Mouse (Mus musculus) heart, embryonic 14.5 days (tissue): ENCODE measurements around the gene Zswim5. TPM values are rescaled to one million over a fixed set of nuclear protein-coding genes. Genes with fewer than 3 reads are reported as not detected.
A peak's percentile ranks its signal among the peaks of the same experiment; 100 is the strongest.

ENCODE experiments used
- ATAC-seq: fragments of 200-750 bp; cut with Nextera tagmentation; 2 replicates; pipeline ENCODE4 v1.8.0; 2017; ENCODE audit warnings: low read depth, moderate TSS enrichment; ENCODE audit not compliant: insufficient number of reproducible peaks, insufficient read depth, low FRiP score
- H3K27ac ChIP-seq, 2 experiments: fragments of 200-500 bp in 1 of 2; fragments of 300-500 bp in 1 of 2; sonication (generic) in 1 of 2; replicated peaks in 1 of 2; 2 replicates each; pipeline ENCODE4 v1.5.1; 2012 to 2014; ENCODE audit warnings: low read depth in 2 of 2, low read length in 2 of 2, control low read depth in 1 of 2, mild to moderate bottlenecking in 1 of 2, mixed read lengths in 1 of 2; ENCODE audit not compliant: control insufficient read depth in 1 of 2, insufficient read depth in 1 of 2
- H3K27me3 ChIP-seq: fragments of 300-500 bp; sonication (generic); 2 replicates; pipeline ENCODE4 v1.6.1; 2014; ENCODE audit warnings: mild to moderate bottlenecking, low read length, control low read depth; ENCODE audit not compliant: control insufficient read depth, insufficient read depth
- H3K36me3 ChIP-seq: fragments of 300-500 bp; sonication (generic); 2 replicates; pipeline ENCODE4 v1.6.1; 2014; ENCODE audit warnings: mild to moderate bottlenecking, control low read depth, low read length, mixed read lengths; ENCODE audit not compliant: control insufficient read depth, insufficient read depth
- H3K4me1 ChIP-seq, 2 experiments: fragments of 200-500 bp in 1 of 2; fragments of 300-500 bp in 1 of 2; sonication (generic) in 1 of 2; 2 replicates each; pipeline ENCODE4 v1.6.1; 2012 to 2014; ENCODE audit warnings: low read length in 2 of 2, control low read depth in 1 of 2, mixed read lengths in 1 of 2; ENCODE audit not compliant: control insufficient read depth in 2 of 2, insufficient read depth in 2 of 2
- H3K4me2 ChIP-seq: fragments of 300-500 bp; sonication (generic); 2 replicates; pipeline ENCODE4 v1.6.1; 2014; ENCODE audit warnings: mild to moderate bottlenecking, low read length
- H3K4me3 ChIP-seq, 2 experiments: fragments of 200-500 bp in 1 of 2; fragments of 300-500 bp in 1 of 2; sonication (generic) in 1 of 2; 2 replicates each; pipeline ENCODE4 v1.5.1; 2012 to 2014; ENCODE audit warnings: low read length in 2 of 2, mild to moderate bottlenecking in 2 of 2, control low read depth in 1 of 2, low read depth in 1 of 2, moderate library complexity in 1 of 2; ENCODE audit not compliant: control insufficient read depth in 1 of 2, insufficient read depth in 1 of 2
- H3K9ac ChIP-seq: fragments of 300-500 bp; sonication (generic); 2 replicates; pipeline ENCODE4 v1.6.1; 2014; ENCODE audit warnings: mild to moderate bottlenecking, low read length
- H3K9me3 ChIP-seq: fragments of 300-500 bp; sonication (generic); 2 replicates; pipeline ENCODE4 v1.6.1; 2016; ENCODE audit warnings: low read length, control low read depth; ENCODE audit not compliant: control insufficient read depth
- WGBS: fragments of 180-500 bp; shearing (Covaris S2); extraction: QIAGEN DNeasy Blood & Tissue Kit; methylation state at CpG from one replicate; pipeline ENCODE4 v1.1.7; 2014; 5-methylcytosine and 5-hydroxymethylcytosine counted together
- polyA plus RNA-seq: library from polyadenylated mRNA; unstranded; fragments of >200 nt; fragmentation: Nextera tagmentation; extraction: Ambion mirVana; gene quantifications from 2 replicates; pipeline ENCODE4 v1.2.1, GENCODE M21; 2014

Zswim5 gene
- polyA plus RNA-seq, 1 experiment from 2014 or later = 0.80 TPM

DNA sequence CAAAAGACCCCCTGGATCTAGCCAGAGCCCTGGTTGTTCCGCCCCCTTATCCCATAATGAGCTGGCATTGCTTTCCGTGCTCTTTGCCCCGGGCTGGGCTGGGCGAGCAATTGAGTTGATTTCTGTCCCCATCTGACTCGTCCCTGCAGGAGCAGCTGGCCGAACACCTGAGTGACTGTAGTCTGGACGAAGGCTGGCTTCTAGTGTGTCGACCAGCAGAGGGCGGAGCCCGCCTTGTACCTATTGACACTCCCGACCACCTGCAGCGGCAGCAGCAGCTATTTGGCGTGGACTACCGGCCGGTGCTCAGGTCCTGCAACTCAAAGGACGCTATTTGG, 118.6 kb downstream of the Zswim5 start:
- Histone ChIP-seq H3K9ac (peak overlapping the region; percentile 87), H3K36me3 (peaks cover 34% of the 10 kb centered on the region), H3K27ac (no peak overlapping the region), H3K27me3 (no peaks in the 10 kb centered on the region), H3K4me3 (peak overlapping the region; percentile 90 to 94), H3K4me2 (peak overlapping the region; percentile 88), H3K9me3 (no peaks in the 10 kb centered on the region), H3K4me1 (peaks cover 6 to 21% of the 10 kb centered on the region in 2 experiments)
- WGBS = under 1% methylated on average over 16 of the region's 16 CpGs
- no peak for ATAC-seq

DNA sequence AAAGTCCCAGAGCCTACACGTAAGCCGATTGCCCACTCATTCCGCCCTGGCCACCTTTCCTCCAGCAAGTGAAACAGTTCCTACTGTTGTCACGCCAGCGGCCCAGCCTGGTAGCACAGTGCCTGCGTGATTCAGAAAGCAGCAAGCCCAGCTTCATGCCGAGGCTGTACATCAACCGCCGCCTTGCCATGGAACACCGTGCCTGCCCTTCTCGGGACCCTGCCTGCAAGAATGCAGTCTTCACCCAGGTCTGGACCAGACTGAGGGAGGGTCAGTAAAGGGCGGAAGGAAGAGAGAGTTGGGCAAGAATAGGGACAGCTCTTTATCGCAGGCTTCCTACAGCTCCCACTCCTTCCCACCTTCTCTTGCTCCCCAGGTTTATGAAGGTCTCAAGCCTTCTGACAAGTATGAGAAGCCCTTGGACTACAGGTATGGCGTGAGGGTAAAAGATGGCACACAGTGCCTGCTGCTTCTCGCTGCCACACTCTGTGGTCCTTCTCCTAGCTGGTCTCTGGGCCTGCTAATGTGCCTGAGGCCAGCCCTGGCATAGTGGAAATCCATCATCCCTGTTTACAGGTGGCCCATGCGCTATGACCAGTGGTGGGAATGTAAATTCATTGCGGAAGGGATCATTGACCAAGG, 122.5 kb downstream of the Zswim5 start:
- H3K9ac ChIP-seq = no peak overlapping the region
- H3K27ac ChIP-seq = no peak overlapping the region
- H3K27me3 ChIP-seq = no peaks in the 10 kb centered on the region
- no peak overlapping the region for H3K4me3 ChIP-seq
- 90% methylated on average over 17 of the region's 17 CpGs for WGBS
- H3K36me3 ChIP-seq = peaks cover 55% of the 10 kb centered on the region
- no peak for ATAC-seq
- no peak overlapping the region for H3K4me2 ChIP-seq
- peaks cover 4 to 10% of the 10 kb centered on the region in 2 experiments; a peak in 3 of 4 replicates for H3K4me1 ChIP-seq
- no peaks in the 10 kb centered on the region for H3K9me3 ChIP-seq

DNA sequence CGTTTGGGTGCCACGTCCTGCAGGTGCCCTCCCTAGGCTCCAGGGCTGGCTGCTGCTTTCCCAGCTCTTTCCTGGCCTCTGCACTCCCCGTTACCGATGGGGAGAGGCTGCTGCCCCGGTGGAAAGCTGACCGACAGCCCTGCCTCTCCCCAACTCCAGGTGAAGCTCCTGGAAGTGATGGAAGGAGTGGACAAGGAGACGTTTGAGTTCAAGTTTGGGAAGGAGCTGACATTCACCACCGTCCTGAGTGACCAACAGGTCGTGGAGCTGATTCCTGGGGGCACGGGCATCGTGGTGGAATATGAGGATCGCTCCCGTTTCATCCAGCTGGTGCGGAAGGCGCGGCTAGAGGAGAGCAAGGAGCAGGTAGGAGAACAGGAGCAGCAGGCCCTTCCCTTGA, 124.8 kb downstream of the Zswim5 start:
- H3K27me3 ChIP-seq = no peaks in the 10 kb centered on the region
- no peak for ATAC-seq
- H3K9ac ChIP-seq = no peak overlapping the region
- H3K4me1 ChIP-seq = no peaks in the 10 kb centered on the region
- peaks cover 57% of the 10 kb centered on the region for H3K36me3 ChIP-seq
- WGBS = 84% methylated on average over 16 of the region's 16 CpGs
- H3K27ac ChIP-seq = no peak overlapping the region
- H3K9me3 ChIP-seq = no peaks in the 10 kb centered on the region
- no peak overlapping the region for H3K4me3 ChIP-seq
- H3K4me2 ChIP-seq = no peak overlapping the region

DNA sequence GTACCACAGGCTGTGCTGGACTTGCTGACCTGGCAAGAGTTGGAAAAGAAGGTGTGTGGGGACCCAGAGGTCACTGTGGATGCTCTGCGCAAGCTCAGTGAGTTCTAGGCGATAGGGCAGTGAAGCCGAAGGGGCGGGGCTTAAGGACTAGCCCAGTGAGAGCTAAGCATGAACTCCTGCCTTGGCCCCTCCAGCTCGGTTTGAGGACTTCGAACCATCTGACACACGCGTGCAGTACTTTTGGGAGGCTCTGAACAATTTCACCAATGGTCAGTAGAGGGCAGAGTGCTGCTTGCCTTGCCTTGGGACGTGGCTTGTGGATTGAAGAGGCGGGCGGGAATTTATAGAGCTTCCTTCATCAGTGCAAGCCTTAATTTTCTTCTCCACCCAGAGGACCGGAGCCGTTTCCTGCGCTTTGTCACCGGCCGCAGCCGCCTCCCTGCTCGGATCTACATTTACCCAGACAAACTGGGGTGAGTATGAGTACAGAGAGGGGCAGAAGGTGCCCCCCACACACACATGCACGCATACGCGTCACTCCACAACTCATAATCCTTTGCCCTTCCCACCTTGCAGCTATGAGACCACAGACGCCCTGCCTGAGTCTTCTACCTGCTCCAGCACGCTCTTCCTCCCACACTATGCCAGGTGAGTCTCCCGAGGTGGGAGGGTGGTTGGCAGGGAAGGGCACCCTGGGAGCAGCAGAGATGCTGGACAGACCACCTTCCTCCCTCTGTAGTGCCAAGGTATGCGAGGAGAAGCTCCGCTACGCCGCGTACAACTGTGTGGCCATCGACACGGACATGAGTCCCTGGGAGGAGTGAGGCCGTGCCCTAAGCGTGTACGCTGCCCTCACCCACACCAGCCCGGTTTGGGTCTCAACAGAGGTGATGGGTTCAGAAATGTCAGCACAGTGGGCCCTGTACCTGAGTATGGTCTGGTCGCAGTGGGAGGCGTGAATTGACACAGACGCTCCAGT, 125.7 kb downstream of the Zswim5 start:
- WGBS = 52% methylated on average over 38 of the region's 38 CpGs
- peak; percentile 16; the same call in 1 of the 2 replicates for ATAC-seq
- H3K9ac ChIP-seq = no peak overlapping the region

DNA sequence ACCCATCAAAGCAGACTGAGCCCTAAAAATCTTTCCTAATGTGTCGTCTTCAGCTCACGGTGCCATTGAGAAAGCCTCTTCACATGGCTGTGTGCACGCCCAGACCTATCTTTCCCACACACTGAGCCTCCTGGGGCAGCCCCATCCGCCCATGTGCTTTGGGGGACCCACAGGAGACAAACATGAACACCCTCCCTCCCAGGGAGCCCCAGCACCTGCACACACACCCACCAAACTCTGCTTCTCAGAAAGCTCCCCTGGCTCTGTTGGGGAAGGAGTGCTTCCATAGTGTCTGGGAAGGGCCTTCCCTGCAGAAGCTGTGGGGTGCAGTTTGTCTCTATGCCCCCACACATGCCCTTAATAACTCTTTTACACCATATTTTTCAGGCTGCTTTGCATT, 127.5 kb downstream of the Zswim5 start:
- Histone ChIP-seq H3K27me3 (no peaks in the 10 kb centered on the region), H3K4me1 (no peaks in the 10 kb centered on the region), H3K9ac (no peak overlapping the region), H3K4me3 (no peak overlapping the region), H3K27ac (no peak overlapping the region), H3K36me3 (peaks cover 42% of the 10 kb centered on the region), H3K9me3 (no peaks in the 10 kb centered on the region), H3K4me2 (no peak overlapping the region)
- no peak for ATAC-seq
- WGBS = 90% methylated on average over 4 of the region's 4 CpGs

More for the DNA sequence above, 125.7 kb downstream of the Zswim5 start:
- Histone ChIP-seq H3K4me1 (no peaks in the 10 kb centered on the region), H3K4me3 (no peak overlapping the region), H3K9me3 (no peaks in the 10 kb centered on the region), H3K27me3 (no peaks in the 10 kb centered on the region), H3K36me3 (peaks cover 57% of the 10 kb centered on the region), H3K4me2 (no peak overlapping the region), H3K27ac (no peak overlapping the region)

DNA sequence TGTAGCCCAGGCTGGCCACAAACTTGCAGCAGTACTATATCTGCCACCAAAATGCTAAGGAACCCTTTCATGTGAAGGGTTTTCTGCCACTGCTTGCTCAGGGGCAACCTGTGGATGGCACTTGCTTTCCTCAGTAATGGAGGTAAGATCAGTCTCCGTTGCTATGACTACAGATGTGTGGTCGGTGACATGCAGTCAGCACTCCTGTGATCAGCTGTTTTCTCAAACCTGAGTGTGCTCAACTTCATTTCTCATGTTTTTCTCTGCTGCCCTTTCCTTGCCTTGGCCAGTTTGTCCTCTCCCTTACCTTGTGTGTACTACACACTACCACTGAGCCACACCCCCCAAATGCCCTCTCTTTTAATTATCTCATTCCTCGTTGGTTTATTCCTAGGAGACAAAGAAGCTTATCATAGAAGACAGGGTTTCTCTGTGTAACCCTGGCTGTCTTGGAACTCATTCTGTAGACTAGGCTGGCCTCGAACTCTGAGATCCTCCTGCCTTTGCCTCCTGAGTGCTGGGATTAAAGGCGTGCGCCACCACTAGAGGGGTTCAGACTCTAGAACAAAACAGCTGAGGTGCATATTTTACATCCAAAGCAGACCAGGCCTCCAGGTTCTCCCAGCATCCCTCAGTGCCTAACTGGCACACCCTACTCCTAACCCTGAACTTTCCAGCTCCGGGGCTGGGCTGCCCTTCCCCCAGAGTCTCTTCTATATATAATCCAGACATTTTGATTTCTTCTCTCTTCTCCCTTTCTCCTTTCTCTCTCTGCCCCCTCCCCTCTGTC, 128.6 kb downstream of the Zswim5 start:
- H3K4me3 ChIP-seq = no peak overlapping the region
- no peak overlapping the region for H3K9ac ChIP-seq
- H3K4me2 ChIP-seq = no peak overlapping the region
- WGBS = 70% methylated on average over 7 of the region's 7 CpGs
- H3K9me3 ChIP-seq = no peaks in the 10 kb centered on the region
- peaks cover 30% of the 10 kb centered on the region for H3K36me3 ChIP-seq
- H3K27ac ChIP-seq = no peak overlapping the region
- no peaks in the 10 kb centered on the region for H3K4me1 ChIP-seq
- no peaks in the 10 kb centered on the region for H3K27me3 ChIP-seq
- no peak for ATAC-seq

DNA sequence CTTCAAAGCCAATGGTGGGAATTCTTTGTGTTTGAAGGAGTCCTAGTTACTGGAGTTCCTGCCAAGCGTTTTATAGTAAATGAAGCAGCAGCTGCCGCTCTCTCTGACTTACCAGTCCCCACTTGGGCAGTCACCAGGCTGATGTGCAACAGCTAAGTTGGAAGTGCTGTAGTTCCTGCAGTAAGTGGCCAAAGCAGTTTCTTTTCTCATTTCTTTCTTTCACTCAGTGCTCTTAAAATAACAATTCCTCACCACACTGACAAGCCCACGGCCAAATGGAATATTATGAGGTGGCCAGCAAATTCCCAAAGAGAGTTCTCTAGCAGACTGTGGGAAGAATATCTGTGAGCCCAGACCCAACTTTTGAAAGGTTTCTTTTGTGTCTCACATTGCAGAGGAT, 129.9 kb downstream of the Zswim5 start:
- no peak overlapping the region for H3K4me2 ChIP-seq
- WGBS = 70% methylated on average over 3 of the region's 3 CpGs
- H3K4me1 ChIP-seq = no peaks in the 10 kb centered on the region
- no peak overlapping the region for H3K27ac ChIP-seq
- no peaks in the 10 kb centered on the region for H3K9me3 ChIP-seq
- H3K36me3 ChIP-seq = peaks cover 19% of the 10 kb centered on the region
- no peak for ATAC-seq
- H3K9ac ChIP-seq = no peak overlapping the region
- no peaks in the 10 kb centered on the region for H3K27me3 ChIP-seq
- no peak overlapping the region for H3K4me3 ChIP-seq
